Mouse (Mus musculus): ENCODE results near the gene Nubpl. TPM values are rescaled to one million over a fixed set of nuclear protein-coding genes. Genes with fewer than 3 reads are reported as not detected.
A peak's percentile ranks its signal among the peaks of the same experiment; 100 is the strongest.
"Not testable (repeated sequence)": the region's sequence is repeated elsewhere in the genome, so short reads cannot be mapped to it uniquely, and the experiment has no call there.

Nubpl gene
- total RNA-seq, 1 experiment = 6.6 TPM

GRCm38 (mm10) chr12:52214837-52215236, 117.3 kb downstream of the Nubpl start:
- Histone ChIP-seq H3K36me3 (ENCODE audit: control insufficient read depth, insufficient read depth, low read length, poor library complexity, severe bottlenecking) (no peaks in the 10 kb centered on the region), H3K9me3 (ENCODE audit: control insufficient read depth, insufficient read depth, low read depth, low read length) (no peaks in the 10 kb centered on the region), H3K4me3 (ENCODE audit: insufficient read depth in 1 of 2, low read depth in 1 of 2, low read length in 2 of 2, poor library complexity in 1 of 2, severe bottlenecking in 1 of 2) (no peak overlapping the region), H3K4me1 (ENCODE audit: control insufficient read depth in 2 of 2, insufficient read depth in 2 of 2, low read length in 2 of 2, poor library complexity in 1 of 2) (no peaks in the 10 kb centered on the region), H3K9ac (ENCODE audit: insufficient read depth, low read depth, low read length, poor library complexity, severe bottlenecking) (no peak overlapping the region), H3K27ac (ENCODE audit: insufficient read depth, low read depth, low read length, poor library complexity, severe bottlenecking) (no peak overlapping the region)
- TF ChIP-seq ZNF384 (IDR thresholded peaks at IDR 0.05; ENCODE audit: low read depth, low read length) = no peak
- no peak for TF ChIP-seq CHD2 (IDR thresholded peaks at IDR 0.05; ENCODE audit: low read depth, low read length)
- no peak for TF ChIP-seq HCFC1 (IDR thresholded peaks at IDR 0.05; ENCODE audit: borderline replicate concordance, insufficient read depth, low read length)
- no peak for TF ChIP-seq MAFK (IDR thresholded peaks at IDR 0.05; ENCODE audit: insufficient read depth, low read depth, low read length)
- TF ChIP-seq ZC3H11A (IDR thresholded peaks at IDR 0.05; ENCODE audit: borderline replicate concordance, low read depth, low read length) = no peak
- in situ Hi-C loops (cut with MboI; ENCODE audit: low sequenced_read_pairs in 2 of 2, unreplicated experiment in 2 of 2) = no loop called here
- DNase-seq (ENCODE audit: low read depth, low spot score) = no peak

- H3K4me1 ChIP-seq (ENCODE audit: control insufficient read depth in 2 of 2, insufficient read depth in 2 of 2, low read length in 2 of 2, poor library complexity in 1 of 2) = no peaks in the 10 kb centered on the region
- no peak for DNase-seq (ENCODE audit: low read depth, low spot score)
- H3K4me3 ChIP-seq (ENCODE audit: insufficient read depth in 1 of 2, low read depth in 1 of 2, low read length in 2 of 2, poor library complexity in 1 of 2, severe bottlenecking in 1 of 2) = no peak overlapping the region
- in situ Hi-C loops (cut with MboI; ENCODE audit: low sequenced_read_pairs in 2 of 2, unreplicated experiment in 2 of 2) = no loop called here
- H3K27ac ChIP-seq (ENCODE audit: insufficient read depth, low read depth, low read length, poor library complexity, severe bottlenecking) = no peak overlapping the region
- no peak overlapping the region for H3K9ac ChIP-seq (ENCODE audit: insufficient read depth, low read depth, low read length, poor library complexity, severe bottlenecking)
- TF ChIP-seq ZNF384 (IDR thresholded peaks at IDR 0.05; ENCODE audit: low read depth, low read length) (no peak), HCFC1 (IDR thresholded peaks at IDR 0.05; ENCODE audit: borderline replicate concordance, insufficient read depth, low read length) (no peak), CHD2 (IDR thresholded peaks at IDR 0.05; ENCODE audit: low read depth, low read length) (no peak), ZC3H11A (IDR thresholded peaks at IDR 0.05; ENCODE audit: borderline replicate concordance, low read depth, low read length) (no peak)
- H3K9me3 ChIP-seq (ENCODE audit: control insufficient read depth, insufficient read depth, low read depth, low read length) = no peaks in the 10 kb centered on the region
- H3K36me3 ChIP-seq (ENCODE audit: control insufficient read depth, insufficient read depth, low read length, poor library complexity, severe bottlenecking) = no peaks in the 10 kb centered on the region
Measured at GRCm38 (mm10) chr12:52224954-52225353, 127.4 kb downstream of the Nubpl start.

- H3K4me1 ChIP-seq (ENCODE audit: control insufficient read depth in 2 of 2, insufficient read depth in 2 of 2, low read length in 2 of 2, poor library complexity in 1 of 2) = no peaks in the 10 kb centered on the region
- TF ChIP-seq ZNF384 (IDR thresholded peaks at IDR 0.05; ENCODE audit: low read depth, low read length) (no peak), CHD2 (IDR thresholded peaks at IDR 0.05; ENCODE audit: low read depth, low read length) (no peak), MAFK (IDR thresholded peaks at IDR 0.05; ENCODE audit: insufficient read depth, low read depth, low read length) (peak; percentile 58; the same call in 1 of the 2 replicates)
- no peak overlapping the region for H3K4me3 ChIP-seq (ENCODE audit: insufficient read depth in 1 of 2, low read depth in 1 of 2, low read length in 2 of 2, poor library complexity in 1 of 2, severe bottlenecking in 1 of 2)
- DNase-seq (ENCODE audit: low read depth, low spot score) = no peak
- H3K27ac ChIP-seq (ENCODE audit: insufficient read depth, low read depth, low read length, poor library complexity, severe bottlenecking) = no peak overlapping the region
- H3K9me3 ChIP-seq (ENCODE audit: control insufficient read depth, insufficient read depth, low read depth, low read length) = no peaks in the 10 kb centered on the region
- no peaks in the 10 kb centered on the region for H3K36me3 ChIP-seq (ENCODE audit: control insufficient read depth, insufficient read depth, low read length, poor library complexity, severe bottlenecking)
- no peak overlapping the region for H3K9ac ChIP-seq (ENCODE audit: insufficient read depth, low read depth, low read length, poor library complexity, severe bottlenecking)
- in situ Hi-C loops (cut with MboI; ENCODE audit: low sequenced_read_pairs in 2 of 2, unreplicated experiment in 2 of 2) = no loop called here
Measured at GRCm38 (mm10) chr12:52228746-52229145, 131.2 kb downstream of the Nubpl start.

- H3K9me3 ChIP-seq (ENCODE audit: control insufficient read depth, insufficient read depth, low read depth, low read length); DNase-seq (ENCODE audit: low read depth, low spot score); in situ Hi-C loops (cut with MboI; ENCODE audit: low sequenced_read_pairs in 2 of 2, unreplicated experiment in 2 of 2); H3K9ac ChIP-seq (ENCODE audit: insufficient read depth, low read depth, low read length, poor library complexity, severe bottlenecking); H3K4me3 ChIP-seq (ENCODE audit: insufficient read depth in 1 of 2, low read depth in 1 of 2, low read length in 2 of 2, poor library complexity in 1 of 2, severe bottlenecking in 1 of 2); H3K36me3 ChIP-seq (ENCODE audit: control insufficient read depth, insufficient read depth, low read length, poor library complexity, severe bottlenecking); H3K27ac ChIP-seq (ENCODE audit: insufficient read depth, low read depth, low read length, poor library complexity, severe bottlenecking); H3K4me1 ChIP-seq (ENCODE audit: control insufficient read depth in 2 of 2, insufficient read depth in 2 of 2, low read length in 2 of 2, poor library complexity in 1 of 2): not testable (repeated sequence)
Measured at GRCm38 (mm10) chr12:52231929-52232328, 134.4 kb downstream of the Nubpl start.

- Histone ChIP-seq H3K27ac (ENCODE audit: insufficient read depth, low read depth, low read length, poor library complexity, severe bottlenecking) (no peak overlapping the region), H3K4me3 (ENCODE audit: insufficient read depth in 1 of 2, low read depth in 1 of 2, low read length in 2 of 2, poor library complexity in 1 of 2, severe bottlenecking in 1 of 2) (no peak overlapping the region), H3K9ac (ENCODE audit: insufficient read depth, low read depth, low read length, poor library complexity, severe bottlenecking) (no peak overlapping the region), H3K4me1 (ENCODE audit: control insufficient read depth in 2 of 2, insufficient read depth in 2 of 2, low read length in 2 of 2, poor library complexity in 1 of 2) (no peaks in the 10 kb centered on the region), H3K36me3 (ENCODE audit: control insufficient read depth, insufficient read depth, low read length, poor library complexity, severe bottlenecking) (no peaks in the 10 kb centered on the region), H3K9me3 (ENCODE audit: control insufficient read depth, insufficient read depth, low read depth, low read length) (no peaks in the 10 kb centered on the region)
- TF ChIP-seq HCFC1 (IDR thresholded peaks at IDR 0.05; ENCODE audit: borderline replicate concordance, insufficient read depth, low read length) = no peak
- TF ChIP-seq ZNF384 (IDR thresholded peaks at IDR 0.05; ENCODE audit: low read depth, low read length) = no peak
- no peak for TF ChIP-seq MAFK (IDR thresholded peaks at IDR 0.05; ENCODE audit: insufficient read depth, low read depth, low read length)
- TF ChIP-seq CHD2 (IDR thresholded peaks at IDR 0.05; ENCODE audit: low read depth, low read length) = no peak
- no peak for TF ChIP-seq ZC3H11A (IDR thresholded peaks at IDR 0.05; ENCODE audit: borderline replicate concordance, low read depth, low read length)
- no peak for DNase-seq (ENCODE audit: low read depth, low spot score)
- in situ Hi-C loops (cut with MboI; ENCODE audit: low sequenced_read_pairs in 2 of 2, unreplicated experiment in 2 of 2) = no loop called here
Measured at GRCm38 (mm10) chr12:52242712-52243111, 145.2 kb downstream of the Nubpl start.
